In the genomic region with DNA sequence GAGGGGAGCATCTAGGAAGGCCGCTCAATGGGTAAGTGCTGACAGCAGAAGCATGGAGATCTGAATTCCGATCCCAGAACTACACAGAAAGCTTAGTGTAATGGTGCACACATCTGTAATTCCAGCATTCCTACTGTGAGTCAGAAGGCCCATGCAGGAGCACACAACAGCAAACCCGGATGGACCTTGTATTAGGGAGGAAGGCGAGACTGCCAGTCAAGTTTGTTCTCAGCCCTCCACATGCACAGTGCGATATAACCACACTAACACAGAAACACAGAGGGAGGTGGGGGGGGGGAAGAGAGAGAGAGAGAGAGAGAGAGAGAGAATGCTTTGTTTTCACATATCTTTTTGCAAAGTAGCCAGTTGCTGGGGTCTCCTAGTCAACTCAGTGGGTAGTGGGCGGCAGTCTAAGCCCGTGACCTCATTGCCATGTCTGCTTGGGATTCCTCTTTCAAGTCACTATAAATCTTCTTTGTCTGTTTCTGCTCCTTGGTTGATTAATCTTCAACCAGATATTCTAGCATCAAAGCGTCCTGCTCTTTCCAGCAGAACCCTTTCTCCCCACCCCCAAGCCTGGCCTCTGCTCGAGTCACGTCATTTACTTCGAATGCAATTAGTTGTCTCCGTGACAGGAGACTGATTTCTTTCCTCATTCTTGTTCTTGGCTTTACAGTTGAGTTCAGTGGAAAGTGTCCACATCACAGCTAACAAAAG, we compare ENCODE assay signal across 9 mouse cellular contexts. TPM values are rescaled to one million over a fixed set of nuclear protein-coding genes. Genes with fewer than 3 reads are reported as not detected.
DNase-seq lines count a peak whose midpoint lies in the region; ATAC-seq lines count a peak whose summit lies in the region.
"Had no signal": no experiment of that assay in that cellular context is flagged by ENCODE, and none has a peak within 500 bp of the region (broad histone marks: within the 10 kb centered on the region; RNA-seq: fewer than 3 reads in every experiment).

No protein-coding gene starts in this region.

- H3K4me2 ChIP-seq in forebrain, embryonic 11.5 days (ENCODE audit: low read depth, low read length, severe bottlenecking): no peak overlapping the region
- no peak overlapping the region for H3K4me2 ChIP-seq in forebrain, embryonic 15.5 days (replicated peaks)
- no peak overlapping the region for H3K4me2 ChIP-seq in neural tube, embryonic 12.5 days (replicated peaks)
- H3K4me2 ChIP-seq: liver, embryonic 15.5 days had no signal

- no peak overlapping the region for H3K9ac ChIP-seq in forebrain, embryonic 11.5 days (ENCODE audit: low read length)
- H3K9ac ChIP-seq in forebrain, embryonic 15.5 days (replicated peaks): no peak overlapping the region
- H3K9ac ChIP-seq in neural tube, embryonic 12.5 days: no peak overlapping the region
- H3K9ac ChIP-seq: liver, embryonic 15.5 days had no signal

- H3K36me3 ChIP-seq in forebrain, embryonic 11.5 days (ENCODE audit: control insufficient read depth, insufficient read depth, low read length): no peaks in the 10 kb centered on the region
- no peaks in the 10 kb centered on the region for H3K36me3 ChIP-seq in forebrain, embryonic 15.5 days
- H3K36me3 ChIP-seq in neural tube, embryonic 12.5 days: no peaks in the 10 kb centered on the region
- H3K36me3 ChIP-seq: liver, embryonic 15.5 days had no signal

- ATAC-seq in forebrain, embryonic 11.5 days (replicated peaks; ENCODE audit: low FRiP score): peak; percentile 26; the same call in 1 of the 2 replicates
- no peak; the same call in 1 of the 2 replicates for ATAC-seq in forebrain, embryonic 15.5 days (replicated peaks)
- ATAC-seq in neural tube, embryonic 12.5 days (ENCODE audit: low FRiP score, low read depth): peak; percentile 62
- ATAC-seq in megakaryocyte progenitor cell, adult 5-6 weeks (replicated peaks; ENCODE audit: poor library complexity): no peak

- no peaks in the 10 kb centered on the region for H3K9me3 ChIP-seq in forebrain, embryonic 11.5 days (ENCODE audit: control insufficient read depth, low read length)
- H3K9me3 ChIP-seq in forebrain, embryonic 15.5 days: no peaks in the 10 kb centered on the region
- H3K9me3 ChIP-seq in neural tube, embryonic 12.5 days: no peaks in the 10 kb centered on the region
- H3K9me3 ChIP-seq: liver, embryonic 15.5 days had no signal

- no peak overlapping the region for H3K27ac ChIP-seq in forebrain, embryonic 11.5 days (ENCODE audit: low read depth, low read length)
- no peak overlapping the region for H3K27ac ChIP-seq in forebrain, embryonic 15.5 days (replicated peaks)
- no peak overlapping the region for H3K27ac ChIP-seq in neural tube, embryonic 12.5 days
- H3K27ac ChIP-seq: liver, embryonic 15.5 days had no signal

- peaks cover 7% of the 10 kb centered on the region; the same call in 1 of the 2 replicates for H3K4me1 ChIP-seq in forebrain, embryonic 11.5 days (replicated peaks; ENCODE audit: control insufficient read depth, insufficient read depth, low read length)
- H3K4me1 ChIP-seq in forebrain, embryonic 15.5 days: peaks cover 14% of the 10 kb centered on the region
- peaks cover 23% of the 10 kb centered on the region for H3K4me1 ChIP-seq in neural tube, embryonic 12.5 days
- H3K4me1 ChIP-seq: liver, embryonic 15.5 days had no signal

- no peaks in the 10 kb centered on the region for H3K27me3 ChIP-seq in forebrain, embryonic 11.5 days (ENCODE audit: control insufficient read depth, insufficient read depth, low read length)
- H3K27me3 ChIP-seq in forebrain, embryonic 15.5 days: no peaks in the 10 kb centered on the region
- H3K27me3 ChIP-seq in neural tube, embryonic 12.5 days (replicated peaks): no peaks in the 10 kb centered on the region
- H3K27me3 ChIP-seq: liver, embryonic 15.5 days had no signal

- 40% methylated on average over 12 of the region's 12 CpGs for WGBS in forebrain, embryonic 11.5 days
- WGBS in forebrain, embryonic 15.5 days: 35% methylated on average over 12 of the region's 12 CpGs
- 23% methylated on average over 12 of the region's 12 CpGs for WGBS in neural tube, embryonic 12.5 days

- no peak overlapping the region for H3K4me3 ChIP-seq in forebrain, embryonic 11.5 days (ENCODE audit: low read depth, low read length)
- no peak overlapping the region for H3K4me3 ChIP-seq in forebrain, embryonic 15.5 days
- H3K4me3 ChIP-seq in neural tube, embryonic 12.5 days: no peak overlapping the region
- H3K4me3 ChIP-seq: liver, embryonic 15.5 days had no signal

- no peak for DNase-seq in forebrain, embryonic 11.5 days (ENCODE audit: low spot score)
- peak; percentile 54 for DNase-seq in embryo, embryonic 11 days
- DNase-seq in kidney, postnatal 10 days: peak; percentile 76
- no peak for DNase-seq in layer of hippocampus, postnatal 10 days (ENCODE audit: low spot score in 2 of 2)
- DNase-seq in cerebellum, postnatal 4 days (ENCODE audit: low spot score in 2 of 2): no peak

RNA-seq across cellular contexts. Expression of a gene that starts 20.7 kb away (rescaled TPM):
- 34.7 and 35.9 TPM in 2 replicates for polyA plus RNA-seq in forebrain, embryonic 11.5 days (2014; fragmentation: Nextera tagmentation; extraction: Ambion mirVana)
- 28.7 and 31.2 TPM in 2 replicates for polyA plus RNA-seq in forebrain, embryonic 15.5 days (2015; fragmentation: Nextera tagmentation; extraction: Ambion mirVana)
- polyA plus RNA-seq in neural tube, embryonic 12.5 days (2016; fragmentation: Nextera tagmentation; extraction: Ambion mirVana): 53.7 and 59.5 TPM in 2 replicates
- 3.7 and 5.5 TPM in 2 replicates for total RNA-seq in megakaryocyte progenitor cell, adult 5-6 weeks (2015)
- 2.4 and 3.2 TPM in 2 replicates for total RNA-seq in megakaryocyte progenitor cell, adult 5-6 weeks (2017)
- 10 to 100 TPM; 56.6 to 59.2 TPM for total RNA-seq in layer of hippocampus, postnatal 10 days (2021)

Comparison
In these comparisons a context has a peak if more than half of its experiments do, and no peak if none do; other contexts are left out.
1. ATAC-seq: peak in forebrain, embryonic 11.5 days (single experiment) and neural tube, embryonic 12.5 days (single experiment); none in forebrain, embryonic 15.5 days (single experiment) and megakaryocyte progenitor cell, adult 5-6 weeks (single experiment).
2. DNase-seq: peak in embryo, embryonic 11 days (single experiment) and kidney, postnatal 10 days (single experiment); none in forebrain, embryonic 11.5 days (single experiment), layer of hippocampus, postnatal 10 days (0 of 2) and cerebellum, postnatal 4 days (0 of 2).